Mouse (Mus musculus) spleen, adult 2 months (tissue): ENCODE measurements around the gene Pcdh9. TPM values are rescaled to one million over a fixed set of nuclear protein-coding genes. Genes with fewer than 3 reads are reported as not detected.

Experiments used
- DNase-seq, 2 experiments: peaks; one replicate each; pipeline versions ENCODE4 v3.0.0 to v3.0.0-alpha.2; 2012 to 2021; ENCODE audit warnings: low spot score in 2 of 2, low read depth in 1 of 2
- H3K27ac ChIP-seq: fragments of 200-500 bp; 2 replicates; pipeline ENCODE4 v1.5.1; 2012; ENCODE audit warnings: low read length, inconsistent platforms; ENCODE audit not compliant: insufficient read depth
- H3K27me3 ChIP-seq: fragments of 200-500 bp; 2 replicates; pipeline ENCODE4 v1.6.1; 2012; ENCODE audit warnings: mild to moderate bottlenecking, moderate library complexity, low read length, inconsistent platforms; ENCODE audit not compliant: control insufficient read depth, insufficient read depth
- H3K36me3 ChIP-seq: fragments of 200-500 bp; 2 replicates; pipeline ENCODE4 v1.6.1; 2012; ENCODE audit warnings: mild to moderate bottlenecking, low read length, inconsistent platforms; ENCODE audit not compliant: control insufficient read depth, insufficient read depth
- H3K4me1 ChIP-seq: fragments of 200-500 bp; 2 replicates; pipeline ENCODE4 v1.6.1; 2011; ENCODE audit warnings: inconsistent platforms; ENCODE audit not compliant: control insufficient read depth, insufficient read depth, insufficient read length
- H3K4me3 ChIP-seq: fragments of 200-500 bp; 2 replicates; pipeline ENCODE4 v1.5.1; 2011; ENCODE audit warnings: mild to moderate bottlenecking, inconsistent platforms; ENCODE audit not compliant: insufficient read depth, insufficient read length; ENCODE audit errors: extremely low read depth
- CTCF ChIP-seq: fragments of 200-500 bp; IDR thresholded peaks from 2 replicates; pipeline ENCODE4 v1.5.1; 2011; ENCODE audit warnings: mild to moderate bottlenecking, inconsistent platforms; ENCODE audit not compliant: insufficient read depth, insufficient read length, insufficient replicate concordance; ENCODE audit errors: extremely low read depth
- POLR2A ChIP-seq: fragments of 200-500 bp; IDR thresholded peaks from 2 replicates; pipeline ENCODE4 v1.6.1; 2011; ENCODE audit warnings: low read depth, low read length, inconsistent platforms
- WGBS: fragments of 180-500 bp; shearing (Covaris S2); methylation state at CpG from one replicate; pipeline ENCODE4 v1.1.7; 2018; 5-methylcytosine and 5-hydroxymethylcytosine counted together
- polyA plus RNA-seq: library from polyadenylated mRNA; depleted of rRNA; stranded (reverse); fragments of >200 nt; gene quantifications from 2 replicates; pipeline ENCODE4 v1.2.3, GENCODE M21; 2012

Gene Pcdh9
- polyA plus RNA-seq, 1 experiment = 0.41 TPM

DNA sequence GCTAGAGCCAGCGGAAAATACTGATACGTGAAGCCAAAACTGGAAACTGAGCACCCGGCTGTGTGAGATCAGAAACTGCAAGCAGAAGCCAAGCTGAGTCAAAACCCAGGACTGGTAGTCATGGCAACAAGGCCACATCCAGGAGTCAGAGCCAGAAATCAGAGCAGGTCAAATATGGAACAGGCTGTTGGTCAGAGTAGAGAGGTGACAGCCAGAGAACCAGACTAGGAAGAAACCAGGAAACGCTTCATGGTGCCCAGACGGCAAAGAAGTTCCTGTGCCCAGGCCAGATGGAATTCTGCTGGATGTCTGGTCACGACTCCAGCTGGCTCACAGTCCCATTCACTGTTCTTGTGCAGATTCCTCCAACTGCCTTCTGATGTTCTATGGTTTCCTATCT lies 539.6 kb downstream of the Pcdh9 start:
- Histone ChIP-seq H3K27ac (no peak overlapping the region), H3K4me3 (no peak overlapping the region), H3K27me3 (no peaks in the 10 kb centered on the region), H3K36me3 (no peaks in the 10 kb centered on the region), H3K4me1 (no peaks in the 10 kb centered on the region)
- WGBS = 75% methylated on average over 6 of the region's 6 CpGs
- DNase-seq = no peak
- TF ChIP-seq POLR2A (no peak), CTCF (no peak)

DNA sequence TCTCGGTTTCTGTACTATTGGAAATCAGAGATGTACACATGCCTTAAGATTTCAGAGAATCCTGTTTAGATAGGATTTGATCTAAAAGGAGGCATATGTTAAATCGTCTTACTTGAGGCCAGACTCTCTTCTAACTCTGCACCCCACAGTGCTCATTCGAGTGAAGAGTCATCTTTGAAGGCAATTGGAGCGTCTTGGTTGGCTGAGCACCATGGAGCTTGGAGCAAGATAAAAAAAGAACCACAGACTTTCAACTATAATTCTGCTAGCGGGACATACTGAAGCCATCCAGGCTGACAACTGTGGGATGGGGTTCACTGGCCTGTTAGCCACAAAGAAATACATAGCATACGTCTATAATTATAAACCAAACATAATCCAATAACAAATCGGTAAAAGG lies 541.3 kb downstream of the Pcdh9 start:
- Histone ChIP-seq H3K4me3 (no peak overlapping the region), H3K27me3 (no peaks in the 10 kb centered on the region), H3K27ac (no peak overlapping the region), H3K4me1 (no peaks in the 10 kb centered on the region), H3K36me3 (no peaks in the 10 kb centered on the region)
- DNase-seq = no peak
- TF ChIP-seq POLR2A (no peak), CTCF (no peak)
- WGBS = 80% methylated on average over 7 of the region's 7 CpGs

DNA sequence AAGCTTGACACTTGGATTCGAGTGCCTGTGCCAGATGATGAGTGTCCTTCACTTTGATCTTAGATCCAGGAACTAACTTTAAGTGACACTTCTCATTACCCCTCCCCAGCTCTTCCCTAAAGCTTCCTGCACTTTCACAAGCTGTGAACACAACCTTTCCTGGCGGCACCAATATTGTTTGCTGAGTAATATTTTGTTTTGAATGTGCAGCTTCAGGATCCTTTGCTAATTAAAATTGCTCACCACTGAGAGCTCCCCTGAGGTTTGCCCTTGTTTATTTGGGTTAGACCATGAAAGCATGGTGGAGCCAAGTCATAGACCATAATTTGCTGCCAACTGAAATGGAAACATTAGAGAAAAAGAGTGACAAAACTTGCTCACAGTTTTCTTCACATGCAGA lies 543.4 kb downstream of the Pcdh9 start:
- WGBS = 50% methylated on average over 2 of the region's 2 CpGs
- H3K4me1 ChIP-seq = no peaks in the 10 kb centered on the region
- DNase-seq = no peak
- TF ChIP-seq CTCF = no peak
- TF ChIP-seq POLR2A = no peak
- no peak overlapping the region for H3K27ac ChIP-seq
- no peaks in the 10 kb centered on the region for H3K36me3 ChIP-seq
- H3K4me3 ChIP-seq = no peak overlapping the region
- H3K27me3 ChIP-seq = no peaks in the 10 kb centered on the region

DNA sequence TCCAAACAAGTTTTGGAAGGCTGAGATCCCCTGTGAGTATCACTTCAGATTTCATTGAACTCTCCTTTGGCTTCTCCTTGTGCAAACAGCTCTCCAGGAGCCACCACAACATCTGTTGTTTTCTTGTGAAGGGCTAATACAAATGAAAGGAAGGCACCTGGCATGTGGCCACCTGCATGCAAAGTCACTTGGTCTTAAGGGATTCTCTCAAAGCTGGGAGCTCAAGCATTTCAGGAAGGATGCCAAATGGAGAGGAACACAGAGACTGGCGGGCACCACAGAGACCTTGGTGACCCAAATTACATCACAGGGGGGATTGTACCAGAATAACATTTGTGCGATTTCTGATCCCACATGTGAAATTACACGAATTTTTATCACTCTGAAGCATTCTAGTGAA lies 547.7 kb downstream of the Pcdh9 start:
- no peaks in the 10 kb centered on the region for H3K4me1 ChIP-seq
- no peak for DNase-seq
- H3K4me3 ChIP-seq = no peak overlapping the region
- H3K36me3 ChIP-seq = no peaks in the 10 kb centered on the region
- TF ChIP-seq POLR2A = no peak
- TF ChIP-seq CTCF = no peak
- H3K27ac ChIP-seq = no peak overlapping the region
- H3K27me3 ChIP-seq = no peaks in the 10 kb centered on the region
- 60% methylated on average over 3 of the region's 3 CpGs for WGBS

DNA sequence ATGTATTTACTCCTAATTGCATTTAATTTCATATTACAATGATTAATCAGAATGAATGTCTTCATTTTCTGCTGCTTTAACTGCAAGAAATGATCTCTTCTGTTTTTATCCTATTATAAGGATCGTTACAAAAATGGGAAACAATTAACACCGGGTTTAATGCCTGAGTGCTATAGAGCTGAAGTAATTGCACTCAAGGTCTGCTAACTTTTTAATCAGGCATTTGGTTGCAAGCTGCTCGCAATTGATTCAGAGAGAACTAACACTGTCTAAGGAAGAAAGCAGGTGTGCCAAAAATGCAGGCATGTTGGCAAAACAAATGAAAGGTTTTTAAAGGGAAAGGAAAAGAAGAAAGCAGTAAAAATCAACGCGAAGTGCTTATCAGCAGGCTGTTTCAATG lies 549.1 kb downstream of the Pcdh9 start:
- WGBS = 70% methylated on average over 5 of the region's 5 CpGs
- H3K36me3 ChIP-seq = no peaks in the 10 kb centered on the region
- H3K4me1 ChIP-seq = no peaks in the 10 kb centered on the region

DNA sequence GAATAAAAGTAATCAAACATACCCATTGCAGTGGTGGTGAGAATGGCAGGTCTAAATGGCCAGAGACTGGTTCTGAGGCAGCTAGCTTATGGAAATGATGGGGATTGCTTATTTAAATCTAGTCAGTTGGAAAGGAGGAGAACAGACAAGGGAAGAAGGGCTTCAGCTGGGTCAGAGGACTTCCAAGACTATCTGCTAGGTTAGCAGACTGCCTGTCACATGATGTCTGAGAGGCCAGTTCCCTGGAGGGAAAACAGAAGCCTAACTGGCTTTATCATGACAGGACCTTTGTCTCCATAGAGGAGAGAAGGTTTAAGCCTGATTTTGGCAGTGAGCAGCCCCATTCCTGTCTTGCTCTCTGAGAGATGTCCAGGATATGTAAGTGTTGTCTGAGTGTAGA lies 561.2 kb downstream of the Pcdh9 start:
- Histone ChIP-seq H3K27ac (no peak overlapping the region), H3K4me1 (no peaks in the 10 kb centered on the region), H3K27me3 (no peaks in the 10 kb centered on the region), H3K4me3 (no peak overlapping the region), H3K36me3 (no peaks in the 10 kb centered on the region)
- DNase-seq = no peak
- TF ChIP-seq CTCF = no peak

More for the DNA sequence above, 549.1 kb downstream of the Pcdh9 start:
- Histone ChIP-seq H3K4me3 (no peak overlapping the region), H3K27me3 (no peaks in the 10 kb centered on the region), H3K27ac (no peak overlapping the region)
- no peak for TF ChIP-seq CTCF
- TF ChIP-seq POLR2A = no peak
- no peak for DNase-seq

DNA sequence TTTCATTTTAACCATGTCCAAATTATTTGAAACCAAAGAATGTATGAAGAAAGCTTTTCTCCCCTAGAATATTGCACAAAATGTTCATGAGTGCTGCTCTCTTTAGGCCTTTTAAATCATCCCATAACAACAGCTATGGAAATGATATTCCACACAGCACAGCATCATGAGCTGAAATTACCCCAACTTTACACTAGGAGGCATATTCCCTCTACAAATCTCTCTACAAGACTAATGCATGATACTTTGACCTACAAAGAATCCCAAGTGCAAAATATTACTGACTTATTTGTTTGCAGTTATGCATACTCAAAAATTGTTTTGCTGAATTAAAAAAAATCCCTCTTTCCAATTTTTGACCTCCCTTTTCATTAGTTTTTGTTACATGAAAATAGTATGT lies 573.1 kb downstream of the Pcdh9 start:
- no peaks in the 10 kb centered on the region for H3K36me3 ChIP-seq
- DNase-seq = no peak
- TF ChIP-seq CTCF (no peak), POLR2A (no peak)

More for the DNA sequence above, 573.1 kb downstream of the Pcdh9 start:
- Histone ChIP-seq H3K27me3 (no peaks in the 10 kb centered on the region), H3K4me3 (no peak overlapping the region), H3K27ac (no peak overlapping the region), H3K4me1 (no peaks in the 10 kb centered on the region)
